Mouse (Mus musculus) kidney, adult 2 months (tissue): ENCODE measurements around the gene Zfp652.

Experiments
- CTCF ChIP-seq: fragments of 200-500 bp; conservative IDR thresholded peaks from 2 replicates; pipeline ENCODE4 v1.5.1; 2011; ENCODE audit warnings: low read depth, mild to moderate bottlenecking, control low read depth, low read length, moderate library complexity, mixed read lengths; ENCODE audit not compliant: insufficient read depth, insufficient read length
- POLR2A ChIP-seq: fragments of 200-500 bp; IDR thresholded peaks from one replicate; pipeline ENCODE4 v1.6.1; 2011; ENCODE audit warnings: low read depth, low read length, control low read depth

GRCm38 (mm10) chr11:95812224-95812623 lies 99.8 kb downstream of the Zfp652 start:
- TF ChIP-seq CTCF (no peak), POLR2A (no peak)
